Mouse (Mus musculus) kidney, postnatal 0 days (tissue): ENCODE measurements around the gene Gpr107. TPM values are rescaled to one million over a fixed set of nuclear protein-coding genes. Genes with fewer than 3 reads are reported as not detected.

ENCODE experiments used
- ATAC-seq: fragments of 200-750 bp; cut with Nextera tagmentation; replicated peaks from 2 replicates; pipeline ENCODE4 v1.8.0; 2017; ENCODE audit warnings: low read depth, moderate number of reproducible peaks, moderate TSS enrichment, moderate library complexity; ENCODE audit not compliant: low FRiP score
- DNase-seq: peaks from one replicate; pipeline ENCODE4 v3.0.0-alpha.2; 2016; ENCODE audit warnings: low spot score
- H3K27ac ChIP-seq: fragments of 300-500 bp; sonication (generic); 2 replicates; pipeline ENCODE4 v1.5.1; 2014; ENCODE audit warnings: mild to moderate bottlenecking
- H3K27me3 ChIP-seq: fragments of 300-500 bp; sonication (generic); 2 replicates; pipeline ENCODE4 v1.6.1; 2014; ENCODE audit warnings: low read length, mixed read lengths; ENCODE audit not compliant: insufficient read depth
- H3K36me3 ChIP-seq: fragments of 300-500 bp; sonication (generic); 2 replicates; pipeline ENCODE4 v1.6.1; 2014; ENCODE audit warnings: low read length, mixed read lengths; ENCODE audit not compliant: insufficient read depth
- H3K4me1 ChIP-seq: fragments of 300-500 bp; sonication (generic); replicated peaks from 2 replicates; pipeline ENCODE4 v1.6.1; 2014; ENCODE audit warnings: antibody characterized with exemption, low read length, mixed read lengths; ENCODE audit not compliant: insufficient read depth
- H3K4me2 ChIP-seq: fragments of 300-500 bp; sonication (generic); 2 replicates; pipeline ENCODE4 v1.6.1; 2014; ENCODE audit warnings: mild to moderate bottlenecking, low read length, moderate library complexity, mixed read lengths
- H3K4me3 ChIP-seq: fragments of 300-500 bp; sonication (generic); replicated peaks from 2 replicates; pipeline ENCODE4 v1.5.1; 2014; ENCODE audit warnings: low read depth, low read length
- H3K9ac ChIP-seq: fragments of 300-500 bp; sonication (generic); 2 replicates; pipeline ENCODE4 v1.6.1; 2014; ENCODE audit warnings: low read depth, low read length
- H3K9me3 ChIP-seq: fragments of 300-500 bp; sonication (generic); replicated peaks from 2 replicates; pipeline ENCODE4 v1.6.1; 2016; ENCODE audit warnings: low read length, inconsistent platforms, mixed read lengths
- CTCF ChIP-seq: IDR thresholded peaks from 2 replicates; pipeline ENCODE4 v1.5.1; 2016; ENCODE audit warnings: antibody characterized with exemption, low read depth, mild to moderate bottlenecking, moderate library complexity
- WGBS: fragments of 180-500 bp; shearing (Covaris S2); extraction: QIAGEN DNeasy Blood & Tissue Kit; methylation state at CpG from one replicate; pipeline ENCODE4 v1.1.7; 2014; 5-methylcytosine and 5-hydroxymethylcytosine counted together
- polyA plus RNA-seq: library from polyadenylated mRNA; unstranded; fragments of >200 nt; fragmentation: Nextera tagmentation; extraction: Ambion mirVana; gene quantifications from 2 replicates; pipeline ENCODE4 v1.2.1, GENCODE M21; 2015

Gene Gpr107
- polyA plus RNA-seq, 1 experiment from 2014 or later, result 32.3 TPM

GRCm38 (mm10) chr2:31141074-31141866, 10.8 kb upstream of the Gpr107 start:
- peak; percentile 34 for DNase-seq
- H3K27ac ChIP-seq, result peak overlapping the region; percentile 74
- under 1% methylated on average over 77 of the region's 78 CpGs for WGBS

GRCm38 (mm10) chr2:31141867-31142454, 10.2 kb upstream of the Gpr107 start, which contains the start of gene Fnbp1:
TSS of gene Fnbp1 (minus strand) at chr2:31142008.
- WGBS, result under 1% methylated on average over 58 of the region's 59 CpGs
- H3K27ac ChIP-seq, result peak within 1 kb of the TSS; percentile 74
- no peaks in the 10 kb centered on the region for H3K36me3 ChIP-seq
- peak; percentile 46 for TF ChIP-seq CTCF
- ATAC-seq (peak; percentile 90), DNase-seq (peak; percentile 92)
- peak within 1 kb of the TSS; percentile 95 for H3K4me2 ChIP-seq
- no peaks in the 10 kb centered on the region for H3K9me3 ChIP-seq
- peaks cover 6% of the 10 kb centered on the region for H3K4me1 ChIP-seq
- peak within 1 kb of the TSS; percentile 69 for H3K4me3 ChIP-seq
- H3K27me3 ChIP-seq, result no peaks in the 10 kb centered on the region
- peak within 1 kb of the TSS; percentile 86 for H3K9ac ChIP-seq

More at GRCm38 (mm10) chr2:31141074-31141866, 10.8 kb upstream of the Gpr107 start:
- peaks cover 6% of the 10 kb centered on the region for H3K4me1 ChIP-seq
- H3K9me3 ChIP-seq, result no peaks in the 10 kb centered on the region
- ATAC-seq, result peak; percentile 65
- H3K36me3 ChIP-seq, result no peaks in the 10 kb centered on the region
- peak overlapping the region; percentile 95 for H3K4me2 ChIP-seq
- H3K9ac ChIP-seq, result peak overlapping the region; percentile 86
- H3K27me3 ChIP-seq, result no peaks in the 10 kb centered on the region
- no peak for TF ChIP-seq CTCF
- peak overlapping the region; percentile 69 for H3K4me3 ChIP-seq

GRCm38 (mm10) chr2:31142505-31142904, 9.6 kb upstream of the Gpr107 start:
- Histone ChIP-seq H3K27me3 (no peaks in the 10 kb centered on the region), H3K4me1 (peaks cover 2% of the 10 kb centered on the region), H3K9me3 (no peaks in the 10 kb centered on the region), H3K4me2 (peak overlapping the region; percentile 95), H3K36me3 (no peaks in the 10 kb centered on the region), H3K4me3 (peak overlapping the region; percentile 69), H3K9ac (peak overlapping the region; percentile 86; the same call in 1 of the 2 replicates), H3K27ac (peak overlapping the region; percentile 74)
- WGBS, result 28% methylated on average over 3 of the region's 3 CpGs
- DNase-seq (peak; percentile 49), ATAC-seq (no peak)
- peak; percentile 51; the same call in 1 of the 2 replicates for TF ChIP-seq CTCF

- no peak overlapping the region for H3K9ac ChIP-seq
- H3K36me3 ChIP-seq, result no peaks in the 10 kb centered on the region
- no peak overlapping the region for H3K4me3 ChIP-seq
- H3K4me1 ChIP-seq, result peaks cover 2% of the 10 kb centered on the region
- no peak for ATAC-seq
- no peak overlapping the region for H3K27ac ChIP-seq
- 0 out of 2 replicates have a peak overlapping the region, but pooled peaks have one; percentile 3 for H3K4me2 ChIP-seq
- H3K9me3 ChIP-seq, result no peaks in the 10 kb centered on the region
- no peak for DNase-seq
- WGBS, result 75% methylated on average over 6 of the region's 6 CpGs
- H3K27me3 ChIP-seq, result no peaks in the 10 kb centered on the region
- no peak for TF ChIP-seq CTCF
Measured at GRCm38 (mm10) chr2:31143326-31143725, 8.8 kb upstream of the Gpr107 start.

GRCm38 (mm10) chr2:31143768-31144695, 8.1 kb upstream of the Gpr107 start:
- no peak for ATAC-seq
- no peak overlapping the region for H3K4me3 ChIP-seq
- H3K4me2 ChIP-seq, result no peak overlapping the region
- 78% methylated on average over 16 of the region's 16 CpGs for WGBS
- no peak overlapping the region for H3K27ac ChIP-seq
- no peaks in the 10 kb centered on the region for H3K27me3 ChIP-seq
- TF ChIP-seq CTCF, result no peak
- peaks cover 2% of the 10 kb centered on the region for H3K4me1 ChIP-seq
- no peaks in the 10 kb centered on the region for H3K36me3 ChIP-seq
- no peak for DNase-seq
- H3K9ac ChIP-seq, result no peak overlapping the region
- no peaks in the 10 kb centered on the region for H3K9me3 ChIP-seq

GRCm38 (mm10) chr2:31144901-31145300, 7.2 kb upstream of the Gpr107 start:
- no peak overlapping the region for H3K4me3 ChIP-seq
- no peak for DNase-seq
- 74% methylated on average over 1 of the region's 1 CpGs for WGBS
- no peak for TF ChIP-seq CTCF
- no peak for ATAC-seq
- H3K9ac ChIP-seq, result no peak overlapping the region
- H3K27ac ChIP-seq, result no peak overlapping the region
- H3K9me3 ChIP-seq, result no peaks in the 10 kb centered on the region
- H3K27me3 ChIP-seq, result no peaks in the 10 kb centered on the region
- peaks cover 2% of the 10 kb centered on the region for H3K4me1 ChIP-seq
- 0 out of 2 replicates have a peak, but pooled peaks cover 3% of the 10 kb centered on the region for H3K36me3 ChIP-seq
- H3K4me2 ChIP-seq, result no peak overlapping the region
